Mouse (Mus musculus): ENCODE measurements at regions not wholly inside any gene's neighbourhood (a gene's known extent, or its start where the extent isn't known, plus 50 kb on each side); places are given as distances from the start of the nearest gene placed in this dataset.

- TF ChIP-seq CHD2 (IDR thresholded peaks at IDR 0.05; ENCODE audit: low read depth, low read length) (no peak), ZC3H11A (IDR thresholded peaks at IDR 0.05; ENCODE audit: borderline replicate concordance, low read depth, low read length) (no peak), ZNF384 (IDR thresholded peaks at IDR 0.05; ENCODE audit: low read depth, low read length) (no peak), MAFK (IDR thresholded peaks at IDR 0.05; ENCODE audit: insufficient read depth, low read depth, low read length) (no peak)
Measured at GRCm38 (mm10) chr9:18210721-18211120, 81.2 kb upstream of the Chordc1 start.
